Mouse (Mus musculus): ENCODE data around the gene Olfr196.
"Not testable (repeated sequence)": the region's sequence is repeated elsewhere in the genome, so short reads cannot be mapped to it uniquely, and the experiment has no call there.

Olfr196 gene

DNA sequence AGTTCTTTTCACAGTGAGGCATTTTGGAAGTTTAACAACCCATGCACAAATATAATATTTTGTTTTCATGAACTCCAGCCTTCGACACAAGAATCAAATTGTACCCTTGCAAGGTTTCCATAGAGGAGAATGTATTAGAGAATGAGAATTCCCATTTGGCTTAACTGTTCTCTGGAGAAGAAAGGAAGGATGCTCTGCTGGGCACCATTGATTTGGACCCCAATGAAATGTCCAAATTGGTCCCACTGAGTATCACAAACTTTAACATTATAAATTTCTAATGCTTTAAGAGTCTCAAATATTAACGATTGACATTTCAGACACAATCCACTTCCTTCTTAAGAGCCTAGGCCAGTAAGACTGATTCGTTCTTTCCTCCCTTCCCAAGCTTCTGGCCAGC, at the start of gene Olfr196:
TSS of gene Olfr196 (minus strand) at position 101 of the 400 bp plus-strand sequence.
- no peak for DNase-seq

DNA sequence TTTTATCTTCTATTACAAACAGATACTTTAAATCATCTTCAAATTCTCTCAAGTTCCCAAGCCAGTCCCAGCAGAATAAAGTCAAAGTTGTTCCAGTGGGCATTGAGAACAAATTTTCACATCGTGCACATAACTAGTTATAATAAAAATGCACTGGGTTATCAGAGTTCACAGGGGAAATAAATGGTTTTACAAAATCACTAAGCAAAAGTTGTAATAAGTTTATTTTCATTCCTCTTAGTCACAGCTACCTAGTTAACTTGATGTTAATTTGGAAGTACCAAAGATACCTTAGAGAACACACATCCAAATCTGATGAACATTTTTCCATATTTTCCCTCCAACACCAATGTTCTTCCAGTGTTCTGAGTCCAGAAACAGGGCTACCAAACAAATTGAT, 49.4 kb upstream of the Olfr196 start, which contains the start of gene Olfr199:
TSS of gene Olfr199 (minus strand) at position 101 of the 400 bp plus-strand sequence.
- not testable (repeated sequence) for DNase-seq

DNA sequence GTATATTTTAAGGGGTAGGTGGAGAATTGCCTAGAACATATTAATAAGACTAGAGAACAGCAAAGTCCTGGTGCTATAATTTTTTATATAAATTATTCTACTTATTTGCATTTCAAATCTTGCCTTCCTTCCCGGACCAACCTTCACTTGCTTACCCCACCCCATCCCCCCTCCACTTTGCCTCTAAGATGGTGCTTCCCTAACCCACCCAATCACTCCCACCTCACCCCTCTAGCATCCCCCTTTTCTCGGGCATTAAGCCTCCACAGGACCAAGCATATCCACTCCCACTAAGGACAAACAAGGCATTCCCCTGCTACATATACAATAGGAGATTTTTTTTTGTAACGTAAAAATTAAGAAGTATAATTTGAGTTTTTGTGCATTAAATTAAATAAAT, 47.6 kb upstream of the Olfr196 start:
- not testable (repeated sequence) for DNase-seq

DNA sequence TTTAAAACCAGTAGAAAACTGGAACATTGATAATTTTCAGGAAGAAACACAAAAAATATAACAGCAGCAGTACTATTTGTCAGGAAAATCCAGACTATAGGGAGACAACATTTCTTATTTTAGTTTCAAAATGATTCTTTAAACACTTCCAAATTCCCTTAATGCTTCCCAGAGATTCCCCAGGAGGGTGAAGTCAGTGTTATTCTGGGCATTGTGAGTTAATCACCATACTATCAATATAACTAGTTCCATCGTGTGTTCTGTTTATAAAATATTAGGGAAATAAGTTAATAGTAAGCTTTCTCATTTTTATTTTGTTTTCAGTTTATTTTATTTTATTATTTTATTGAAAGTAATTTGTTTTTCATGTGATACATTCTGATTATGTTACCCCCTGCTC, 33.2 kb upstream of the Olfr196 start, which contains the start of gene Olfr198:
TSS of gene Olfr198 (minus strand) at position 101 of the 400 bp plus-strand sequence.
- not testable (repeated sequence) for DNase-seq

DNA sequence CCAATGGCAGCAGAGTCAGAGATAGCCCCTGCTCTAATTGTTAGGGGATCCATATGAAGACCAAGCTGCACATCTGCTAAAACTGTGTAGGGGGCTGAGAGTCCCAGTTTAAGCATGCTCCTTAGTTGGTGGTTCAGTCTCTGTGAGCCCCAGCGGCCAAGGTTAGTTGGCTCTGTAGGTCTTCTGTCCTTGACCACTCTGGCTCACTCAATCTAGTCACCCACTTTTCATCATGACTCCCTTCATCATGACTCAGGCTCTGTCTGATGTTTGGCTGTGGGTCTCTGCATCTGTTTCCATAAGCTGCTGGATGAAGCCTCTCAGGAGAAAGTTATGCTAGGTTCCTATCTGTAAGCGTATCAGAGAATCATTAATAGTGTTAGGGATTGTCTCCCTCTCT, 18.3 kb downstream of the Olfr196 start:
- no peak for DNase-seq

DNA sequence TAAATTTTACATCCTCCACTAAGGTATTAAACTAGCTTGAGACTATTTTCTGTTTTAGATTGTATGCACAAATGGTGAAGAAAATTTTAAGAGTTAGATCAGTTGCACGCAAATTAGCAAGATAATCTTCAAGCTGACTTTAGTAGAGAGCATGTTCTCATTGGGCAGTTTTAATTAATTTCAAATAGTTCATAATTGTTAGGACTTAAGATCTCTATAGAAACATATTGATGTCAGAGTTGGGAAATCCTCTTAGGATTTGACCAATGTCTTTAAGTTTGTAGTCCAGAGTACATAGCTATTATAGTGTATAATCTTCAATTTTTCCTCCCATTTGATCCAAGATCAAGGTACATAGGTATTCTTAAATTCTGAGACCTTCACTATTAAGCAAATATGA, 23.5 kb downstream of the Olfr196 start, which contains the start of gene Olfr195:
TSS of gene Olfr195 (plus strand) at position 301 of the 400 bp plus-strand sequence.
- no peak for DNase-seq

DNA sequence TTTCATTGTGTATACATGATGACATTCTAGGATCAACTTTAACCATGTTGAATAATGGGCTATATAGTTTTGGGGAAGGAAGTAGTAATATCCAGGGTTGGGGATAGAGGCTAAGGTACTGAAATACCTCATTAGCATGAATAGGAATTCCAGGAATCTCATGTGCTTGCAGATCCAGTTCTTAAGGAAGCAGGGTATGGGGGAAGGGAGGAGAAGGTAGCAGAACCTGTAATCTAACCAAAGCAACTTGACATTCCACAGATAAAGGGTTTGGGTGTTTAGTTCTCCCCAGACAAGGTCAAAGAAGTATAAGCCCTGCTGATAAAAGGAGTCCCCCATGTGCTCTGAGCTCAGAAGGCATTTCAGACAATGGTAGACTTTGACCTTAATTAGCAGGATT, 29.1 kb downstream of the Olfr196 start:
- DNase-seq, result no peak

DNA sequence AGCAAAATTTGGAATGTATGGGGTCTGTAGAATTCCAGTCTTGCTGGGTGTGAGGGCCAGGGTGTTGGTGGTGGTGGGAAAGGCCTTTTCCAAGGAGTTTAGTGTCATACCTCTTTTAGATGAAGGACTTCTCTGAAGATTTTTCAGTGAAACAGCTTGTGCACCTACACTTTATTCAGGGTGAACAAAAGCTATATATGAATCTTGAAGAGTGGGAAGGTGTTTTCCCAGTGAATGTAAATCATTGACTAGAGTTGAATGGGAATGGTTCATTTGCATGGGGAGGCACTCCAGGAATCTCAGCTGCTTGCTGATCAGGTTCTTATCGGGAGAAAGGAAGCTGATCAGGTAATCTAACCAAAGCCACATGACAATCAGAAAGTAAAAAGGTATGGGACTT, 39.5 kb downstream of the Olfr196 start:
- no peak for DNase-seq

DNA sequence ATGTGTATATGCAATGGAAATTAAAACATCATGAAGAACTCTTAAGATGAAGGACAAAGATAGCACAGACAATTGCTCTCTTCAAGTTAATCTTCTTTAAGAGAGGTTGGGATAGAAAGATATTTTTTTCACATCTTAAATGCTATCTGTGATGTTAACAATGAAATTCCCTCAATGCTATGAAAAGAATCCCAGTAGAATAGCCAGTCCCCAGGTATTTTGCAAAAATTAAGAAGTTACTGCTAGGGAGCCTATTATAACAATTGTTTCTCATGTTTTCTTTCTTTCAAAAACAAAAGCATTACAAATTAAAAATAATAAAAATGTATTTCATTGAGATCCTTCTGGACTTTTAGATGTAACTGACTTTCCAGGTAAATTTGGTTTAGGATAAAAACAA, 49.3 kb downstream of the Olfr196 start, which contains the start of gene Olfr194:
TSS of gene Olfr194 (minus strand) at position 101 of the 400 bp plus-strand sequence.
- no peak for DNase-seq
